Mouse (Mus musculus): ENCODE measurements at regions not wholly inside any gene's neighbourhood (a gene's known extent, or its start where the extent isn't known, plus 50 kb on each side); places are given as distances from the start of the nearest gene placed in this dataset.

GRCm38 (mm10) chr7:133244601-133245000 lies 120.4 kb upstream of the Ctbp2 start:
- H3K9me3 ChIP-seq, result no peaks in the 10 kb centered on the region
- no peaks in the 10 kb centered on the region for H3K27me3 ChIP-seq (ENCODE audit: poor library complexity, severe bottlenecking)
- H3K27ac ChIP-seq, result no peak overlapping the region
- WGBS, result 76% methylated on average over 11 of the region's 11 CpGs
- H3K4me1 ChIP-seq, result no peaks in the 10 kb centered on the region
- no peak for DNase-seq (ENCODE audit: extremely low spot score, low spot score)
- H3K36me3 ChIP-seq (replicated peaks), result no peaks in the 10 kb centered on the region
- no peak overlapping the region for H3K4me3 ChIP-seq

- Histone ChIP-seq H3K9me3 (no peaks in the 10 kb centered on the region), H3K27ac (no peak overlapping the region)
- no peak for DNase-seq (ENCODE audit: extremely low spot score, low spot score)
These were observed 110.2 kb upstream of the Ctbp2 start for GRCm38 (mm10) chr7:133234326-133234725.

GRCm38 (mm10) chr7:133232889-133233441 lies 108.8 kb upstream of the Ctbp2 start:
- WGBS, result 90% methylated on average over 10 of the region's 10 CpGs
- no peaks in the 10 kb centered on the region for H3K36me3 ChIP-seq (replicated peaks)
- H3K27me3 ChIP-seq (ENCODE audit: poor library complexity, severe bottlenecking), result no peaks in the 10 kb centered on the region
- no peaks in the 10 kb centered on the region for H3K9me3 ChIP-seq
- no peak for DNase-seq (ENCODE audit: extremely low spot score, low spot score)
- H3K4me3 ChIP-seq, result no peak overlapping the region
- H3K4me1 ChIP-seq, result no peaks in the 10 kb centered on the region
- no peak overlapping the region for H3K27ac ChIP-seq

More at GRCm38 (mm10) chr7:133234326-133234725, 110.2 kb upstream of the Ctbp2 start:
- no peak overlapping the region for H3K4me3 ChIP-seq
- no peaks in the 10 kb centered on the region for H3K4me1 ChIP-seq
- no peaks in the 10 kb centered on the region for H3K36me3 ChIP-seq (replicated peaks)
- H3K27me3 ChIP-seq (ENCODE audit: poor library complexity, severe bottlenecking), result no peaks in the 10 kb centered on the region
- 91% methylated on average over 5 of the region's 5 CpGs for WGBS

GRCm38 (mm10) chr7:133230806-133231205 lies 106.7 kb upstream of the Ctbp2 start:
- WGBS, result 71% methylated on average over 3 of the region's 3 CpGs
- DNase-seq (ENCODE audit: extremely low spot score, low spot score), result no peak
- H3K4me1 ChIP-seq, result no peaks in the 10 kb centered on the region
- no peaks in the 10 kb centered on the region for H3K27me3 ChIP-seq (ENCODE audit: poor library complexity, severe bottlenecking)
- H3K27ac ChIP-seq, result no peak overlapping the region
- H3K4me3 ChIP-seq, result no peak overlapping the region
- no peaks in the 10 kb centered on the region for H3K9me3 ChIP-seq
- H3K36me3 ChIP-seq (replicated peaks), result no peaks in the 10 kb centered on the region

GRCm38 (mm10) chr7:133223948-133224652 lies 99.9 kb upstream of the Ctbp2 start:
- peaks cover 12% of the 10 kb centered on the region; the same call in 1 of the 2 replicates for H3K4me1 ChIP-seq
- no peak overlapping the region for H3K4me3 ChIP-seq
- no peaks in the 10 kb centered on the region for H3K27me3 ChIP-seq (ENCODE audit: poor library complexity, severe bottlenecking)
- no peaks in the 10 kb centered on the region for H3K36me3 ChIP-seq (replicated peaks)
- no peak overlapping the region for H3K27ac ChIP-seq
- WGBS, result 87% methylated on average over 19 of the region's 19 CpGs
- no peaks in the 10 kb centered on the region for H3K9me3 ChIP-seq
- DNase-seq (ENCODE audit: extremely low spot score, low spot score), result no peak

- no peaks in the 10 kb centered on the region; the same call in 1 of the 2 replicates for H3K27me3 ChIP-seq (ENCODE audit: poor library complexity, severe bottlenecking)
- H3K4me3 ChIP-seq, result no peak overlapping the region
- DNase-seq (ENCODE audit: extremely low spot score, low spot score), result no peak
- H3K27ac ChIP-seq, result no peak overlapping the region
- H3K9me3 ChIP-seq, result no peaks in the 10 kb centered on the region
- 70% methylated on average over 4 of the region's 4 CpGs for WGBS
- no peaks in the 10 kb centered on the region for H3K36me3 ChIP-seq (replicated peaks)
- no peaks in the 10 kb centered on the region for H3K4me1 ChIP-seq
These were observed 88.2 kb upstream of the Ctbp2 start for GRCm38 (mm10) chr7:133212328-133212727.

GRCm38 (mm10) chr7:133205704-133206103 lies 81.5 kb upstream of the Ctbp2 start:
- peaks cover 12% of the 10 kb centered on the region; the same call in 1 of the 2 replicates for H3K27me3 ChIP-seq (ENCODE audit: poor library complexity, severe bottlenecking)
- 6% methylated on average over 7 of the region's 7 CpGs for WGBS
- no peaks in the 10 kb centered on the region for H3K9me3 ChIP-seq
- no peak overlapping the region for H3K27ac ChIP-seq
- peaks cover 21% of the 10 kb centered on the region for H3K4me1 ChIP-seq
- H3K4me3 ChIP-seq, result no peak overlapping the region
- DNase-seq (ENCODE audit: extremely low spot score, low spot score), result no peak
- no peaks in the 10 kb centered on the region for H3K36me3 ChIP-seq (replicated peaks)

GRCm38 (mm10) chr7:133204485-133204884 lies 80.3 kb upstream of the Ctbp2 start:
- H3K27ac ChIP-seq, result no peak overlapping the region
- no peaks in the 10 kb centered on the region for H3K36me3 ChIP-seq (replicated peaks)
- H3K4me1 ChIP-seq, result peaks cover 28% of the 10 kb centered on the region
- H3K27me3 ChIP-seq (ENCODE audit: poor library complexity, severe bottlenecking), result peaks cover 12% of the 10 kb centered on the region; the same call in 1 of the 2 replicates
- no peak overlapping the region for H3K4me3 ChIP-seq
- DNase-seq (ENCODE audit: extremely low spot score, low spot score), result no peak
- no peaks in the 10 kb centered on the region for H3K9me3 ChIP-seq
- WGBS, result 61% methylated on average over 1 of the region's 1 CpGs

GRCm38 (mm10) chr7:133203933-133204332 lies 79.8 kb upstream of the Ctbp2 start:
- Histone ChIP-seq H3K27me3 (ENCODE audit: poor library complexity, severe bottlenecking) (peaks cover 12% of the 10 kb centered on the region; the same call in 1 of the 2 replicates), H3K9me3 (no peaks in the 10 kb centered on the region), H3K4me3 (no peak overlapping the region), H3K4me1 (peaks cover 28% of the 10 kb centered on the region), H3K27ac (no peak overlapping the region), H3K36me3 (replicated peaks) (no peaks in the 10 kb centered on the region)
- WGBS, result 91% methylated on average over 7 of the region's 7 CpGs
- no peak for DNase-seq (ENCODE audit: extremely low spot score, low spot score)

GRCm38 (mm10) chr7:133202092-133202880 lies 78.1 kb upstream of the Ctbp2 start:
- H3K4me1 ChIP-seq, result peaks cover 28% of the 10 kb centered on the region
- no peak for DNase-seq (ENCODE audit: extremely low spot score, low spot score)
- no peaks in the 10 kb centered on the region for H3K36me3 ChIP-seq (replicated peaks)
- 86% methylated on average over 13 of the region's 13 CpGs for WGBS
- H3K27ac ChIP-seq, result no peak overlapping the region
- no peaks in the 10 kb centered on the region for H3K9me3 ChIP-seq
- 0 out of 2 replicates have a peak, but pooled peaks cover 12% of the 10 kb centered on the region for H3K27me3 ChIP-seq (ENCODE audit: poor library complexity, severe bottlenecking)
- H3K4me3 ChIP-seq, result no peak overlapping the region

- 64% methylated on average over 4 of the region's 4 CpGs for WGBS
- no peak for DNase-seq (ENCODE audit: extremely low spot score, low spot score)
- Histone ChIP-seq H3K4me1 (peaks cover 8% of the 10 kb centered on the region), H3K4me3 (no peak overlapping the region), H3K9me3 (no peaks in the 10 kb centered on the region), H3K27ac (no peak overlapping the region), H3K27me3 (ENCODE audit: poor library complexity, severe bottlenecking) (no peaks in the 10 kb centered on the region), H3K36me3 (replicated peaks) (no peaks in the 10 kb centered on the region)
These were observed 74.9 kb upstream of the Ctbp2 start for GRCm38 (mm10) chr7:133199046-133199445.

GRCm38 (mm10) chr7:133189880-133190462 lies 65.8 kb upstream of the Ctbp2 start:
- H3K27me3 ChIP-seq (ENCODE audit: poor library complexity, severe bottlenecking), result no peaks in the 10 kb centered on the region; the same call in 1 of the 2 replicates
- no peak for DNase-seq (ENCODE audit: extremely low spot score, low spot score)
- 79% methylated on average over 7 of the region's 7 CpGs for WGBS
- H3K4me3 ChIP-seq, result no peak overlapping the region
- H3K9me3 ChIP-seq, result no peaks in the 10 kb centered on the region
- H3K27ac ChIP-seq, result no peak overlapping the region
- no peaks in the 10 kb centered on the region for H3K36me3 ChIP-seq (replicated peaks)
- H3K4me1 ChIP-seq, result peaks cover 18% of the 10 kb centered on the region

Data from forebrain, embryonic 10.5 days (tissue).